Mouse (Mus musculus) heart, adult 8-10 months (tissue): ENCODE results near the gene Usp33. TPM values are rescaled to one million over a fixed set of nuclear protein-coding genes. Genes with fewer than 3 reads are reported as not detected.
A peak's percentile ranks its signal among the peaks of the same experiment; 100 is the strongest.
"Not testable (repeated sequence)": the region's sequence is repeated elsewhere in the genome, so short reads cannot be mapped to it uniquely, and the experiment has no call there.

Experiments
- DNase-seq: peaks from one replicate; pipeline ENCODE4 v3.0.0; 2022; ENCODE audit warnings: low spot score
- total RNA-seq, 4 experiments: library from RNA; stranded (reverse); gene quantifications; 2 replicates each; pipeline ENCODE4 v1.2.4; 2022

The Usp33 gene
- 10 to 100 TPM; 24.5 to 25.5 (median 24.6) TPM for total RNA-seq

- peak; percentile 90 for DNase-seq
Measured at GRCm38 (mm10) chr3:152345732-152346632, at the start of gene Usp33. Gene Usp33, plus strand, starts transcription at chr3:152346478.

- no peak for DNase-seq
Measured at GRCm38 (mm10) chr3:152300376-152301337, 45.6 kb upstream of the Usp33 start.

GRCm38 (mm10) chr3:152302991-152303390 lies 43.3 kb upstream of the Usp33 start:
- no peak for DNase-seq

GRCm38 (mm10) chr3:152304093-152304815 lies 42.0 kb upstream of the Usp33 start:
- peak; percentile 74 for DNase-seq

- DNase-seq = peak; percentile 37
Measured at GRCm38 (mm10) chr3:152305080-152305479, 41.2 kb upstream of the Usp33 start.

- DNase-seq = no peak
Measured at GRCm38 (mm10) chr3:152305971-152306370, 40.3 kb upstream of the Usp33 start.

GRCm38 (mm10) chr3:152308485-152309249 lies 37.6 kb upstream of the Usp33 start:
- peak; percentile 47 for DNase-seq

GRCm38 (mm10) chr3:152309250-152309645 lies 37.0 kb upstream of the Usp33 start:
- no peak for DNase-seq

- DNase-seq = not testable (repeated sequence)
Measured at GRCm38 (mm10) chr3:152314666-152315065, 31.6 kb upstream of the Usp33 start.

- DNase-seq = peak; percentile 84
Measured at GRCm38 (mm10) chr3:152315613-152316012, 30.7 kb upstream of the Usp33 start.

GRCm38 (mm10) chr3:152316447-152317173 lies 29.7 kb upstream of the Usp33 start:
- not testable (repeated sequence) for DNase-seq

- peak; percentile 65 for DNase-seq
Measured at GRCm38 (mm10) chr3:152320972-152321645, 25.2 kb upstream of the Usp33 start.

GRCm38 (mm10) chr3:152321765-152322547 lies 24.3 kb upstream of the Usp33 start:
- DNase-seq = no peak

GRCm38 (mm10) chr3:152332104-152332503 lies 14.2 kb upstream of the Usp33 start:
- no peak for DNase-seq

GRCm38 (mm10) chr3:152332545-152333300 lies 13.6 kb upstream of the Usp33 start:
- DNase-seq = no peak

- no peak for DNase-seq
Measured at GRCm38 (mm10) chr3:152333641-152334040, 12.6 kb upstream of the Usp33 start.

GRCm38 (mm10) chr3:152336085-152336484 lies 10.2 kb upstream of the Usp33 start:
- DNase-seq = no peak
